Comparison of ENCODE assay signal across 8 mouse cellular contexts in the genomic region with DNA sequence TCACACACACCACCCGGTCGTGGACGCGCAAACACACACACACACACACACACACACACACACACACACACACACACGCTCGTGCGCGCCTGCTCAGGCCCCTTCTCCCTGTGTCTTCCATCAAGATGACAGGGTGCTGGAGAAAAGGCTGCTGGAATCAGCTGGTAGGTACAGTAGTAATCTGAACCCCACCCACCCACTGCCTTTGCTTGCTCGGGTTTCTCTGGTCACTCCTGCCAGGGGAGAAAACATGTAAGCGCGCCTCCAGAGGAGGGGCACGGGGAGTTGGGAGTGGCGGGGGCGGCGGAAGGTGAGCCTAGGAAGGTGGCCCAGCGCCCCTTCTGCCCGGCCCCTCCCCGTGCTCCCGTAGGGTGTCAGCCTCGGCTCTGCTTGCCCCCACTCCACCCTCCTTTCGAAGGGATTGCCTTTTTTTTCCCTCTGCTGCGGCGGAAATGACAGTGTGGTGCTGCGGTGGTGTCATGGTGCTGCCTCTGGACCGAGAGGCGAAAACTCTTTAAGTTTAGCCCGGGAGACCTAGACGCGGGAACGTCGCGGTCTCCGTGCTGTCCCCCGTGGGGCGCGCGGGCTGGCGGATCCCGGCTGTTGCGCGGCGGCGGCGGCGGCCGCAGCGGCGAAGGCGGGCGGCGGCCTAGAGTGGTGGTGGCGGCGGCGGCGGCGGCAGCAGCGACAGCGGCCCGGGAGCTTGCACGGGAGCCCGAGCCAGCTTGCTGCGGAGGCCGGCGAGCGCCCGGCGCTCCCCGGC. TPM values are rescaled to one million over a fixed set of nuclear protein-coding genes. Genes with fewer than 3 reads are reported as not detected.
DNase-seq lines count a peak whose midpoint lies in the region; ATAC-seq and TF ChIP-seq lines count a peak whose summit lies in the region.

A gene (plus strand): TSS at position 121 of the 763 bp plus-strand sequence.

- WGBS in embryonic facial prominence, embryonic 15.5 days: 30% methylated on average over 62 of the region's 68 CpGs
- 21% methylated on average over 57 of the region's 68 CpGs for WGBS in heart, embryonic 12.5 days
- 12% methylated on average over 46 of the region's 68 CpGs for WGBS in limb, embryonic 15.5 days
- WGBS in midbrain, postnatal 0 days: 14% methylated on average over 41 of the region's 68 CpGs

- H3K9me3 ChIP-seq in embryonic facial prominence, embryonic 15.5 days (replicated peaks): no peaks in the 10 kb centered on the region
- H3K9me3 ChIP-seq in heart, embryonic 12.5 days (replicated peaks): no peaks in the 10 kb centered on the region
- H3K9me3 ChIP-seq in limb, embryonic 15.5 days: no peaks in the 10 kb centered on the region
- H3K9me3 ChIP-seq in midbrain, postnatal 0 days (ENCODE audit: low read length): no peaks in the 10 kb centered on the region

- peak within 1 kb of the TSS; percentile 55 for H3K4me3 ChIP-seq in embryonic facial prominence, embryonic 15.5 days (replicated peaks)
- H3K4me3 ChIP-seq in heart, embryonic 12.5 days: peak within 1 kb of the TSS; percentile 66
- peak within 1 kb of the TSS; percentile 55 for H3K4me3 ChIP-seq in limb, embryonic 15.5 days
- H3K4me3 ChIP-seq in midbrain, postnatal 0 days (ENCODE audit: low read depth, low read length): peak within 1 kb of the TSS; percentile 56

- no peak for TF ChIP-seq CTCF in midbrain, postnatal 0 days (IDR thresholded peaks at IDR 0.05)

- H3K9ac ChIP-seq in embryonic facial prominence, embryonic 15.5 days: peak within 1 kb of the TSS; percentile 46
- peak within 1 kb of the TSS; percentile 96 for H3K9ac ChIP-seq in heart, embryonic 12.5 days
- peak within 1 kb of the TSS; percentile 47 for H3K9ac ChIP-seq in limb, embryonic 15.5 days
- peak within 1 kb of the TSS; percentile 72 for H3K9ac ChIP-seq in midbrain, postnatal 0 days (replicated peaks; ENCODE audit: low read length, poor library complexity, severe bottlenecking)

- peak within 1 kb of the TSS; percentile 79 for H3K27ac ChIP-seq in embryonic facial prominence, embryonic 15.5 days (replicated peaks)
- H3K27ac ChIP-seq in heart, embryonic 12.5 days (ENCODE audit: poor library complexity, severe bottlenecking): peak within 1 kb of the TSS; percentile 92
- peak within 1 kb of the TSS; percentile 77 for H3K27ac ChIP-seq in limb, embryonic 15.5 days
- peak within 1 kb of the TSS; percentile 78 for H3K27ac ChIP-seq in midbrain, postnatal 0 days (ENCODE audit: low read depth, low read length)

- H3K4me1 ChIP-seq in embryonic facial prominence, embryonic 15.5 days: no peaks in the 10 kb centered on the region
- 0 out of 2 replicates have a peak, but pooled peaks cover 7% of the 10 kb centered on the region for H3K4me1 ChIP-seq in heart, embryonic 12.5 days (replicated peaks)
- no peaks in the 10 kb centered on the region for H3K4me1 ChIP-seq in limb, embryonic 15.5 days
- H3K4me1 ChIP-seq in midbrain, postnatal 0 days (ENCODE audit: insufficient read depth, low read length): no peaks in the 10 kb centered on the region

- peaks cover 14% of the 10 kb centered on the region; the same call in 1 of the 2 replicates for H3K27me3 ChIP-seq in embryonic facial prominence, embryonic 15.5 days
- peaks cover 20% of the 10 kb centered on the region for H3K27me3 ChIP-seq in heart, embryonic 12.5 days (replicated peaks)
- H3K27me3 ChIP-seq in limb, embryonic 15.5 days: peaks cover 52% of the 10 kb centered on the region
- H3K27me3 ChIP-seq in midbrain, postnatal 0 days (ENCODE audit: insufficient read depth, low read length): peaks cover 4% of the 10 kb centered on the region; the same call in 1 of the 2 replicates

- peak within 1 kb of the TSS; percentile 55 for H3K4me2 ChIP-seq in embryonic facial prominence, embryonic 15.5 days (replicated peaks)
- peak within 1 kb of the TSS; percentile 63 for H3K4me2 ChIP-seq in heart, embryonic 12.5 days
- peak within 1 kb of the TSS; percentile 57 for H3K4me2 ChIP-seq in limb, embryonic 15.5 days
- peak within 1 kb of the TSS; percentile 52 for H3K4me2 ChIP-seq in midbrain, postnatal 0 days (ENCODE audit: low read depth, low read length, poor library complexity, severe bottlenecking)

- ATAC-seq in embryonic facial prominence, embryonic 15.5 days (ENCODE audit: insufficient number of reproducible peaks, low FRiP score, low TSS enrichment, low read depth): peak; percentile 54; the same call in 1 of the 2 replicates
- ATAC-seq in heart, embryonic 12.5 days (ENCODE audit: insufficient number of reproducible peaks, low FRiP score): peak; percentile 74
- ATAC-seq in limb, embryonic 15.5 days (ENCODE audit: insufficient number of reproducible peaks, low FRiP score, low TSS enrichment, low read depth): 0 out of 2 replicates have a peak, but pooled peaks have one; percentile 44
- peak; percentile 81 for ATAC-seq in midbrain, postnatal 0 days (ENCODE audit: low FRiP score)

- H3K36me3 ChIP-seq in embryonic facial prominence, embryonic 15.5 days: no peaks in the 10 kb centered on the region
- no peaks in the 10 kb centered on the region for H3K36me3 ChIP-seq in heart, embryonic 12.5 days
- H3K36me3 ChIP-seq in limb, embryonic 15.5 days: no peaks in the 10 kb centered on the region
- H3K36me3 ChIP-seq in midbrain, postnatal 0 days (ENCODE audit: insufficient read depth, low read length): no peaks in the 10 kb centered on the region

- peak; percentile 24 for DNase-seq in CD4-positive helper T cell, adult 2 months (ENCODE audit: low read depth, low spot score)
- peak; percentile 38 to 60 for DNase-seq in adrenal gland, postnatal 36 days
- DNase-seq in kidney, adult 9 months: peak; percentile 38
- peak; percentile 29 for DNase-seq in midbrain, postnatal 0 days (ENCODE audit: low spot score)
- peak; percentile 36 for DNase-seq in testis, postnatal 14 days (ENCODE audit: low spot score)

RNA-seq across cellular contexts. Expression of the gene that starts here (rescaled TPM):
- 10 to 100 TPM; 27.2 to 34.3 TPM for total RNA-seq in adrenal gland, postnatal 36 days (2021)
- polyA plus RNA-seq in embryonic facial prominence, embryonic 15.5 days (2015; fragmentation: Nextera tagmentation; extraction: Ambion mirVana): 6.4 and 7.7 TPM in 2 replicates
- polyA plus RNA-seq in heart, embryonic 12.5 days (2016; fragmentation: Nextera tagmentation; extraction: Ambion mirVana): 18.3 and 19.9 TPM in 2 replicates
- 6.3 and 7.4 TPM in 2 replicates for polyA plus RNA-seq in limb, embryonic 15.5 days (2015; fragmentation: Nextera tagmentation; extraction: Ambion mirVana)
- 30.1 and 34.2 TPM in 2 replicates for total RNA-seq in midbrain, postnatal 0 days (2014; rRNA removed)
- 5.0 and 5.5 TPM in 2 replicates for polyA plus RNA-seq in midbrain, postnatal 0 days (2015; fragmentation: Nextera tagmentation; extraction: Ambion mirVana)

Comparison
In these comparisons a context has a peak if more than half of its experiments do, and no peak if none do; other contexts are left out.
1. Peak in every context shown above with its lines: DNase-seq, ATAC-seq, H3K4me3 ChIP-seq and H3K27ac ChIP-seq.
2. H3K9ac ChIP-seq: peak in every context shown above with its lines; median percentile 96 in heart, embryonic 12.5 days; 72 in midbrain, postnatal 0 days; 47 in limb, embryonic 15.5 days; 46 in embryonic facial prominence, embryonic 15.5 days.